Mouse (Mus musculus): Measurements from ENCODE around the gene Cox15.
A peak's percentile ranks its signal among the peaks of the same experiment; 100 is the strongest.

Cox15 gene

DNA sequence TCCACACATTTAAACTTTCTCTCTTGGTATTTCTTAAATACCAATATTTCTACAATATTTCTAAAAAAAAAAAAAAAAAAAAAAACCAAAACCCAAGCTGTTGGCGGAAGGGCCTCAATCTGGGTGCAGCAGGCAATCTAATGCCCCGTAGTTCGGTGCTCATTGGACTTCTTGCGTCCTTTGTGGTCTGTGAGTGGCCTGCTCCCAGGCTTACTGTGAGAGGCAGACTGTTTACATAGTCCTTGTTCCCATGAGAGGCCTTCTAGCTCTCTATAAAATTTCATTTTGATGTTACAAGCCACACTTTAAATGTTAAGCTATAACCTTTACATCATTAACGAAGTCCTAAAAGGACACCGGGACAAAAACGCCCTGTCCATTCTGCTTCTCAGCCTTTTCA is 44.6 kb downstream of the Cox15 start:
- DNase-seq (ENCODE audit: low spot score in 2 of 2), result no peak

GRCm38 (mm10) chr19:43704787-43705497 is 47.9 kb downstream of the Cox15 start:
- DNase-seq (ENCODE audit: low spot score in 2 of 2), result no peak

- no peak for DNase-seq (ENCODE audit: low spot score in 2 of 2)
Measured at GRCm38 (mm10) chr19:43704211-43704610, 48.6 kb downstream of the Cox15 start.

DNA sequence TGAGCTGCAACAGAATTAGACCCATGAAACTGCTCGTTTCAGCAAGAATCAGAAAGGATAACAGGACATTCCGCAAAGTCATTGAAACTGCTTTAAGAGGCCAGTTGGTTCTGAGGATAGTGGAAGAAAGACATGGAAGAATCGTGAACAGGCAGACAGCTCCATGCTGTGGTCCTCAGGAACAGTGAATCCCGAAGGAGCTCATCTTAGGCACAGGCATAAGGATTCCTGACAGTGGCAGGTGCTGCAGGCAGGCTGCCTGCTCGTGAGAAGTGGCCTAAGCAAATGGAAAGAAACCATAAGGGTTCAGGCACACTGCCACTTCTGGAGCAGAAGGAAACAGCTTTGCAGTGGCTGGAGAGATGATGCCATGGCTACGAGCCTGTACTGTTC is 53.0 kb downstream of the Cox15 start:
- no peak for DNase-seq (ENCODE audit: low spot score in 2 of 2)

DNA sequence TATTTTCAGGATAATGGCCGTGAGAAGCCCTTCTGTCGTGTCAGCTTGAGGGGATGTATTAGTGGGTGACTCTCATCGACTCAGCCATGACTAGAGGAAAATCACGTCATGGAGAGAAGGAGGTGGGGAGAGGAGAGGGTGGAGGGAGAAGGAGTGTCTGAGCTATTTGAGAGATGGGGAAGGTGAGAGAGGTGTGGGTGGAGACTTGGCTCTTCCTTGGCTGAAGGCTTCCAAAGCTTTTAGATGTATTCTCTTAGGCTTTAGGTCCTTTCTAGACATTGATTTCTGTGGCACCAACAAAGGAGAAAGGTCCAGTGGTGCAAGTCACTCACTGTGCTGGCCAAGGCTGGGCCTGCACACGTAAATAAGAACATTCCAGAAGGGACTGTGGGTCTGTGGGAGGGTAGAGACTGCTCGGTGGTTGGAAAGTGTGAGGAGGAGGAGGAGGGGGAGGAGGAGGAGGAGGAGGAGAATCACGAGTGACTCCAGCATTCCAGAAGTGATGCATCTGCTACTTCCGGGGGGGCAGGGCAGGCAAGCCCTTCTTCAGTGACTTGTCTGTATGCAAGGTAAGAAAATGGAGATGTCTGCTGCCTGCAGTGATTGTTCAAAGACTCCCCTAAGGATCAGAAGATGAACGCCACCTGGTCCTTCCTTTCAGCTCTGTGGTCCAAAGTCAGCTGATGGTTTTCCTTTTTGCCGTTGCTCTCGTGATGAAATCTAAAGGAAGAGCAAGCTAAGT is 53.6 kb downstream of the Cox15 start:
- no peak for DNase-seq (ENCODE audit: low spot score in 2 of 2)

- DNase-seq (ENCODE audit: low spot score in 2 of 2), result no peak
Measured at GRCm38 (mm10) chr19:43697666-43698370, 55.0 kb downstream of the Cox15 start.

- DNase-seq (ENCODE audit: low spot score in 2 of 2), result no peak
Measured at GRCm38 (mm10) chr19:43695514-43695964, 57.3 kb downstream of the Cox15 start.

- no peak for DNase-seq (ENCODE audit: low spot score in 2 of 2)
Measured at GRCm38 (mm10) chr19:43692815-43693214, 60.0 kb downstream of the Cox15 start.

GRCm38 (mm10) chr19:43689419-43690246 is 63.2 kb downstream of the Cox15 start, which contains the start of gene Entpd7:
Gene Entpd7, plus strand, starts transcription at chr19:43689672.
- peak; percentile 94 to 97 for DNase-seq (ENCODE audit: low spot score in 2 of 2)

Measured in urinary bladder, postnatal 36 days (tissue).